Mouse (Mus musculus): Measurements from ENCODE around the gene Pcyt2.

- TF ChIP-seq EP300 (IDR thresholded peaks at IDR 0.05; ENCODE audit: low read depth) (no peak), CTCF (IDR thresholded peaks at IDR 0.05; ENCODE audit: low read depth) (no peak)
These were observed 16.0 kb upstream of the Pcyt2 start, which contains the start of gene Mafg for GRCm38 (mm10) chr11:120633520-120634343.
